8 mouse cellular contexts compared by ENCODE assay signal in genomic region chr5:36712553-36713534, GRCm38 (mm10). TPM values are rescaled to one million over a fixed set of nuclear protein-coding genes. Genes with fewer than 3 reads are reported as not detected.
DNase-seq lines count a peak whose midpoint lies in the region; ATAC-seq and TF ChIP-seq lines count a peak whose summit lies in the region.

No protein-coding gene starts in this region.

- H3K9ac ChIP-seq in liver, embryonic 15.5 days, result peak overlapping the region; percentile 69

- H3K4me1 ChIP-seq in liver, embryonic 15.5 days (replicated peaks), result peaks cover 63% of the 10 kb centered on the region
- peaks cover 11% of the 10 kb centered on the region for H3K4me1 ChIP-seq in testis, adult 2 months (ENCODE audit: control insufficient read depth, insufficient read depth, low read length)

- H3K4me2 ChIP-seq in liver, embryonic 15.5 days, result peak overlapping the region; percentile 91

- no peaks in the 10 kb centered on the region for H3K9me3 ChIP-seq in liver, embryonic 15.5 days (replicated peaks)

- peak; percentile 96 for ATAC-seq in common myeloid progenitor, adult 5-6 weeks (replicated peaks; ENCODE audit: low read depth, poor library complexity, severe bottlenecking)
- ATAC-seq in liver, embryonic 15.5 days (ENCODE audit: insufficient read depth), result peak; percentile 98

- H3K27me3 ChIP-seq in liver, embryonic 15.5 days, result peaks cover 36% of the 10 kb centered on the region
- H3K27me3 ChIP-seq in testis, adult 2 months (ENCODE audit: control insufficient read depth, insufficient read depth, low read length), result no peaks in the 10 kb centered on the region

- TF ChIP-seq POLR2A in testis, adult 2 months (IDR thresholded peaks at IDR 0.05; ENCODE audit: control insufficient read depth, low read depth, low read length), result no peak

- peak; percentile 59 to 64 for DNase-seq in right cerebral cortex, postnatal 10 days (ENCODE audit: low spot score in 2 of 2)
- DNase-seq in right cerebral cortex, adult 18-20 months, result no peak
- peak; percentile 95 for DNase-seq in gastrocnemius, postnatal 25 days
- DNase-seq in induced T-regulatory cell, adult 2 months (ENCODE audit: low read depth), result peak; percentile 88
- peak; percentile 71 to 80 for DNase-seq in natural killer cell, adult 2 months (ENCODE audit: low spot score in 2 of 2)

- TF ChIP-seq CTCF in testis, adult 2 months (IDR thresholded peaks at IDR 0.05; ENCODE audit: control insufficient read depth, insufficient read depth, insufficient replicate concordance, low read depth, low read length), result no peak

- H3K36me3 ChIP-seq in liver, embryonic 15.5 days (replicated peaks), result no peaks in the 10 kb centered on the region
- H3K36me3 ChIP-seq in testis, adult 2 months (ENCODE audit: control insufficient read depth, insufficient read depth, low read length), result no peaks in the 10 kb centered on the region

- peak overlapping the region; percentile 94 for H3K27ac ChIP-seq in liver, embryonic 15.5 days (replicated peaks)
- no peak overlapping the region for H3K27ac ChIP-seq in testis, adult 2 months (ENCODE audit: control insufficient read depth, insufficient read depth, low read depth, low read length)

- 9% methylated on average over 31 of the region's 31 CpGs for WGBS in liver, embryonic 15.5 days (ENCODE audit: insufficient replicate concordance)

- peak overlapping the region; percentile 66 for H3K4me3 ChIP-seq in liver, embryonic 15.5 days (replicated peaks)
- H3K4me3 ChIP-seq in testis, adult 2 months (ENCODE audit: control insufficient read depth, low read depth, low read length), result peak overlapping the region; percentile 50

RNA-seq across cellular contexts. Expression of gene D5Ertd579e, which starts 17.0 kb away (rescaled TPM):
- total RNA-seq in common myeloid progenitor, adult 5-6 weeks (2017), result 28.0 and 44.8 TPM in 2 replicates
- 10 to 100 TPM; 67.6 to 73.7 TPM for total RNA-seq in gastrocnemius, postnatal 25 days (2021)
- 22.1 and 22.2 TPM in 2 replicates for polyA plus RNA-seq in liver, embryonic 15.5 days (2015; fragmentation: Nextera tagmentation; extraction: Ambion mirVana)
- polyA plus RNA-seq in testis, adult 2 months (2012; rRNA removed), result 16.6 and 23.1 TPM in 2 replicates

RNA-seq across cellular contexts. Expression of gene Bloc1s4, which starts 35.6 kb away (rescaled TPM):
- 18.3 and 20.3 TPM in 2 replicates for total RNA-seq in common myeloid progenitor, adult 5-6 weeks (2017)
- 1 to 10 TPM; 6.9 to 8.1 TPM for total RNA-seq in gastrocnemius, postnatal 25 days (2021)
- 15.9 and 16.3 TPM in 2 replicates for polyA plus RNA-seq in liver, embryonic 15.5 days (2015; fragmentation: Nextera tagmentation; extraction: Ambion mirVana)
- 22.6 and 22.9 TPM in 2 replicates for polyA plus RNA-seq in testis, adult 2 months (2012; rRNA removed)
